Mouse (Mus musculus): ENCODE results near the gene Alk. TPM values are rescaled to one million over a fixed set of nuclear protein-coding genes. Genes with fewer than 3 reads are reported as not detected.

Gene Alk
- total RNA-seq, 1 experiment from 2014 or later = 0.09 TPM

- DNase-seq = no peak
Observed at GRCm38 (mm10) chr17:72253411-72253810, 351.0 kb downstream of the Alk start.

- no peak for DNase-seq
Observed at GRCm38 (mm10) chr17:72251554-72251953, 352.9 kb downstream of the Alk start.

GRCm38 (mm10) chr17:72250482-72251405, 353.7 kb downstream of the Alk start:
- DNase-seq = no peak

GRCm38 (mm10) chr17:72242036-72242435, 362.4 kb downstream of the Alk start:
- DNase-seq = peak; percentile 32

- peak; percentile 44 for DNase-seq
Observed at GRCm38 (mm10) chr17:72237315-72237714, 367.1 kb downstream of the Alk start.

GRCm38 (mm10) chr17:72230891-72231290, 373.5 kb downstream of the Alk start:
- no peak for DNase-seq

- no peak for DNase-seq
Observed at GRCm38 (mm10) chr17:72218816-72219215, 385.6 kb downstream of the Alk start.

GRCm38 (mm10) chr17:72197576-72197975, 406.9 kb downstream of the Alk start:
- no peak for DNase-seq

GRCm38 (mm10) chr17:72194976-72195650, 409.3 kb downstream of the Alk start:
- no peak for DNase-seq

GRCm38 (mm10) chr17:72190536-72190935, 413.9 kb downstream of the Alk start:
- DNase-seq = no peak

GRCm38 (mm10) chr17:72187026-72187425, 417.4 kb downstream of the Alk start:
- no peak for DNase-seq

GRCm38 (mm10) chr17:72182414-72182813, 422.0 kb downstream of the Alk start:
- no peak for DNase-seq

- DNase-seq = no peak
Observed at GRCm38 (mm10) chr17:72180200-72180599, 424.2 kb downstream of the Alk start.

- DNase-seq = no peak
Observed at GRCm38 (mm10) chr17:72179722-72180140, 424.7 kb downstream of the Alk start.

GRCm38 (mm10) chr17:72173778-72174177, 430.6 kb downstream of the Alk start:
- DNase-seq = no peak

- no peak for DNase-seq
Observed at GRCm38 (mm10) chr17:72168152-72168551, 436.3 kb downstream of the Alk start.

- DNase-seq = no peak
Observed at GRCm38 (mm10) chr17:72158857-72159385, 445.5 kb downstream of the Alk start.

- no peak for DNase-seq
Observed at GRCm38 (mm10) chr17:72157830-72158629, 446.4 kb downstream of the Alk start.

- DNase-seq = no peak
Observed at GRCm38 (mm10) chr17:72153038-72153437, 451.4 kb downstream of the Alk start.

GRCm38 (mm10) chr17:72144946-72145598, 459.4 kb downstream of the Alk start:
- DNase-seq = no peak

- DNase-seq = no peak
Observed at GRCm38 (mm10) chr17:72144461-72144860, 460.0 kb downstream of the Alk start.
